Mouse (Mus musculus) midbrain, embryonic 14.5 days (tissue): Measurements from ENCODE around the gene Gnas. TPM values are rescaled to one million over a fixed set of nuclear protein-coding genes. Genes with fewer than 3 reads are reported as not detected.

Experiments
- ATAC-seq: fragments of 200-750 bp; cut with Nextera tagmentation; 2 replicates; pipeline ENCODE4 v1.8.0; 2017; ENCODE audit warnings: moderate number of reproducible peaks, moderate library complexity; ENCODE audit not compliant: low FRiP score, low TSS enrichment
- DNase-seq: peaks from one replicate; pipeline ENCODE4 v3.0.0-alpha.2; 2015
- H3K27ac ChIP-seq: fragments of 300-500 bp; sonication (generic); replicated peaks from 2 replicates; pipeline ENCODE4 v1.5.1; 2014; ENCODE audit warnings: mild to moderate bottlenecking, low read depth, low read length, moderate library complexity
- H3K27me3 ChIP-seq: fragments of 300-500 bp; sonication (generic); 2 replicates; pipeline ENCODE4 v1.6.1; 2014; ENCODE audit warnings: low read length, control low read depth, mixed read lengths; ENCODE audit not compliant: control insufficient read depth, insufficient read depth
- H3K36me3 ChIP-seq: fragments of 300-500 bp; sonication (generic); 2 replicates; pipeline ENCODE4 v1.6.1; 2014; ENCODE audit warnings: low read length, control low read depth; ENCODE audit not compliant: control insufficient read depth, insufficient read depth
- H3K4me1 ChIP-seq: fragments of 300-500 bp; sonication (generic); 2 replicates; pipeline ENCODE4 v1.6.1; 2014; ENCODE audit warnings: mild to moderate bottlenecking, antibody characterized with exemption, low read length, control low read depth; ENCODE audit not compliant: control insufficient read depth, insufficient read depth
- H3K4me2 ChIP-seq: fragments of 300-500 bp; sonication (generic); 2 replicates; pipeline ENCODE4 v1.6.1; 2014; ENCODE audit warnings: mild to moderate bottlenecking, low read length, moderate library complexity
- H3K4me3 ChIP-seq: fragments of 300-500 bp; sonication (generic); replicated peaks from 2 replicates; pipeline ENCODE4 v1.5.1; 2014; ENCODE audit warnings: low read depth, low read length
- H3K9ac ChIP-seq: fragments of 300-500 bp; sonication (generic); replicated peaks from 2 replicates; pipeline ENCODE4 v1.6.1; 2014; ENCODE audit warnings: mild to moderate bottlenecking, low read length, moderate library complexity
- H3K9me3 ChIP-seq: fragments of 300-500 bp; sonication (generic); 2 replicates; pipeline ENCODE4 v1.6.1; 2016; ENCODE audit warnings: low read length, control low read depth, mixed read lengths; ENCODE audit not compliant: control insufficient read depth
- WGBS: fragments of 180-500 bp; shearing (Covaris S2); extraction: QIAGEN DNeasy Blood & Tissue Kit; methylation state at CpG from one replicate; pipeline ENCODE4 v1.1.7; 2014; 5-methylcytosine and 5-hydroxymethylcytosine counted together
- polyA plus RNA-seq: library from polyadenylated mRNA; unstranded; fragments of >200 nt; fragmentation: Nextera tagmentation; extraction: Ambion mirVana; gene quantifications from 2 replicates; pipeline ENCODE4 v1.2.1, GENCODE M21; 2014

Gnas gene
- polyA plus RNA-seq, 1 experiment from 2014 or later = 1,446 TPM

GRCm38 (mm10) chr2:174287921-174288320 lies 3.8 kb downstream of the Gnas start:
- Histone ChIP-seq H3K4me2 (no peak overlapping the region), H3K27me3 (peaks cover 37% of the 10 kb centered on the region), H3K4me3 (no peak overlapping the region), H3K4me1 (peaks cover 15% of the 10 kb centered on the region), H3K27ac (no peak overlapping the region), H3K36me3 (peaks cover 36% of the 10 kb centered on the region), H3K9ac (no peak overlapping the region), H3K9me3 (peaks cover 24% of the 10 kb centered on the region)
- DNase-seq (no peak), ATAC-seq (no peak)
- WGBS = 40% methylated on average over 7 of the region's 7 CpGs

- Histone ChIP-seq H3K36me3 (peaks cover 31% of the 10 kb centered on the region), H3K9ac (no peak overlapping the region), H3K4me2 (no peak overlapping the region), H3K27ac (no peak overlapping the region), H3K4me1 (peaks cover 15% of the 10 kb centered on the region), H3K27me3 (peaks cover 37% of the 10 kb centered on the region), H3K4me3 (no peak overlapping the region), H3K9me3 (peaks cover 24% of the 10 kb centered on the region)
- ATAC-seq (no peak), DNase-seq (no peak)
- WGBS = 55% methylated on average over 12 of the region's 12 CpGs
These were observed 4.7 kb downstream of the Gnas start for GRCm38 (mm10) chr2:174288673-174289430.

- Histone ChIP-seq H3K27ac (peak overlapping the region; percentile 28), H3K9me3 (peaks cover 17% of the 10 kb centered on the region), H3K27me3 (peaks cover 18% of the 10 kb centered on the region), H3K9ac (peak overlapping the region; percentile 42; the same call in 1 of the 2 replicates), H3K4me3 (peak overlapping the region; percentile 32), H3K36me3 (peaks cover 9% of the 10 kb centered on the region), H3K4me2 (peak overlapping the region; percentile 65), H3K4me1 (peaks cover 18% of the 10 kb centered on the region)
- WGBS = 59% methylated on average over 8 of the region's 8 CpGs
- ATAC-seq (no peak), DNase-seq (no peak)
These were observed 7.0 kb downstream of the Gnas start for GRCm38 (mm10) chr2:174291029-174291661.

GRCm38 (mm10) chr2:174291662-174292030 lies 7.5 kb downstream of the Gnas start:
- no peak for DNase-seq
- WGBS = 57% methylated on average over 2 of the region's 2 CpGs
- H3K9ac ChIP-seq = peak overlapping the region; percentile 42; the same call in 1 of the 2 replicates

GRCm38 (mm10) chr2:174294457-174294856 lies 10.3 kb downstream of the Gnas start:
- peaks cover 37% of the 10 kb centered on the region for H3K9me3 ChIP-seq
- H3K9ac ChIP-seq = peak overlapping the region; percentile 69
- 53% methylated on average over 8 of the region's 8 CpGs for WGBS
- peaks cover 18% of the 10 kb centered on the region for H3K4me1 ChIP-seq
- ATAC-seq (no peak), DNase-seq (peak; percentile 67)
- H3K27me3 ChIP-seq = peaks cover 22% of the 10 kb centered on the region
- peak overlapping the region; percentile 58 for H3K4me2 ChIP-seq
- peak overlapping the region; percentile 84 for H3K27ac ChIP-seq
- H3K36me3 ChIP-seq = no peaks in the 10 kb centered on the region
- peak overlapping the region; percentile 61 for H3K4me3 ChIP-seq

More at GRCm38 (mm10) chr2:174291662-174292030, 7.5 kb downstream of the Gnas start:
- peaks cover 17% of the 10 kb centered on the region for H3K9me3 ChIP-seq
- H3K4me3 ChIP-seq = peak overlapping the region; percentile 32
- peaks cover 13% of the 10 kb centered on the region for H3K27me3 ChIP-seq
- peaks cover 4% of the 10 kb centered on the region; the same call in 1 of the 2 replicates for H3K36me3 ChIP-seq
- no peak for ATAC-seq
- H3K27ac ChIP-seq = peak overlapping the region; percentile 28; the same call in 1 of the 2 replicates
- peak overlapping the region; percentile 65 for H3K4me2 ChIP-seq
- peaks cover 18% of the 10 kb centered on the region for H3K4me1 ChIP-seq

- Histone ChIP-seq H3K36me3 (no peaks in the 10 kb centered on the region), H3K27ac (peak overlapping the region; percentile 84), H3K27me3 (peaks cover 31% of the 10 kb centered on the region), H3K9ac (peak overlapping the region; percentile 69), H3K4me1 (peaks cover 16% of the 10 kb centered on the region), H3K4me3 (peak overlapping the region; percentile 61), H3K4me2 (peak overlapping the region; percentile 58), H3K9me3 (peaks cover 43% of the 10 kb centered on the region)
- DNase-seq (peak; percentile 94), ATAC-seq (peak; percentile 91)
- whole genome bisulfite sequencing = 49% methylated on average over 36 of the region's 36 CpGs
These were observed 11.2 kb downstream of the Gnas start for GRCm38 (mm10) chr2:174295175-174295899.

- ATAC-seq (0 out of 2 replicates have a peak, but pooled peaks have one; percentile 4), DNase-seq (no peak)
- H3K4me2 ChIP-seq = peak overlapping the region; percentile 58
- H3K27ac ChIP-seq = no peak overlapping the region
- peaks cover 37% of the 10 kb centered on the region for H3K27me3 ChIP-seq
- H3K4me1 ChIP-seq = peaks cover 9% of the 10 kb centered on the region
- no peaks in the 10 kb centered on the region for H3K36me3 ChIP-seq
- peaks cover 45% of the 10 kb centered on the region for H3K9me3 ChIP-seq
- 52% methylated on average over 29 of the region's 29 CpGs for WGBS
- no peak overlapping the region for H3K9ac ChIP-seq
- peak overlapping the region; percentile 61 for H3K4me3 ChIP-seq
These were observed 11.9 kb downstream of the Gnas start for GRCm38 (mm10) chr2:174295900-174296465.

GRCm38 (mm10) chr2:174297086-174297571 lies 13.0 kb downstream of the Gnas start:
- peaks cover 45% of the 10 kb centered on the region for H3K9me3 ChIP-seq
- no peak overlapping the region for H3K27ac ChIP-seq
- H3K4me2 ChIP-seq = peak overlapping the region; percentile 40
- ATAC-seq (no peak), DNase-seq (peak; percentile 76)
- H3K36me3 ChIP-seq = no peaks in the 10 kb centered on the region
- H3K4me1 ChIP-seq = peaks cover 8% of the 10 kb centered on the region; the same call in 1 of the 2 replicates
- 0 out of 2 replicates have a peak overlapping the region, but pooled peaks have one; percentile 12 for H3K4me3 ChIP-seq
- 46% methylated on average over 29 of the region's 29 CpGs for WGBS
- H3K9ac ChIP-seq = no peak overlapping the region
- H3K27me3 ChIP-seq = peaks cover 39% of the 10 kb centered on the region
